Mouse (Mus musculus): ENCODE data around the gene Arhgef28.

GRCm38 (mm10) chr13:97876450-97876849 lies 329.8 kb downstream of the Arhgef28 start:
- TF ChIP-seq CTCF (IDR thresholded peaks at IDR 0.05; ENCODE audit: extremely low read depth, insufficient read depth, low read length) (no peak), POLR2A (IDR thresholded peaks at IDR 0.05; ENCODE audit: extremely low read depth, insufficient read depth, low read length) (no peak)
